Mouse (Mus musculus) hindbrain, embryonic 16.5 days (tissue): Measurements from ENCODE around the gene Patj. TPM values are rescaled to one million over a fixed set of nuclear protein-coding genes. Genes with fewer than 3 reads are reported as not detected.
"Not testable (repeated sequence)": the region's sequence is repeated elsewhere in the genome, so short reads cannot be mapped to it uniquely, and the experiment has no call there.

Experiments used
- ATAC-seq: fragments of 200-750 bp; cut with Nextera tagmentation; 2 replicates; pipeline ENCODE4 v1.8.0; 2017; ENCODE audit warnings: moderate TSS enrichment, moderate library complexity
- H3K27ac ChIP-seq: fragments of 300-500 bp; sonication (generic); 2 replicates; pipeline ENCODE4 v1.5.1; 2014; ENCODE audit warnings: low read depth, mild to moderate bottlenecking, control low read depth, low read length, moderate library complexity
- H3K27me3 ChIP-seq: fragments of 300-500 bp; sonication (generic); replicated peaks from 2 replicates; pipeline ENCODE4 v1.6.1; 2014; ENCODE audit warnings: low read length; ENCODE audit not compliant: control insufficient read depth, insufficient read depth
- H3K36me3 ChIP-seq: fragments of 300-500 bp; sonication (generic); 2 replicates; pipeline ENCODE4 v1.6.1; 2014; ENCODE audit warnings: mild to moderate bottlenecking, low read length, moderate library complexity, mixed read lengths; ENCODE audit not compliant: control insufficient read depth, insufficient read depth
- H3K4me1 ChIP-seq: fragments of 300-500 bp; sonication (generic); 2 replicates; pipeline ENCODE4 v1.6.1; 2014; ENCODE audit warnings: low read depth, low read length; ENCODE audit not compliant: control insufficient read depth, insufficient read depth
- H3K4me2 ChIP-seq: fragments of 300-500 bp; sonication (generic); 2 replicates; pipeline ENCODE4 v1.6.1; 2014; ENCODE audit warnings: mild to moderate bottlenecking, low read length, control low read depth, moderate library complexity
- H3K4me3 ChIP-seq: fragments of 300-500 bp; sonication (generic); 2 replicates; pipeline ENCODE4 v1.5.1; 2014; ENCODE audit warnings: mild to moderate bottlenecking, low read length, control low read depth, moderate library complexity
- H3K9ac ChIP-seq: fragments of 300-500 bp; sonication (generic); 2 replicates; pipeline ENCODE4 v1.6.1; 2014; ENCODE audit warnings: low read depth, mild to moderate bottlenecking, control low read depth, low read length, moderate library complexity
- H3K9me3 ChIP-seq: fragments of 300-500 bp; sonication (generic); 2 replicates; pipeline ENCODE4 v1.6.1; 2014; ENCODE audit warnings: mild to moderate bottlenecking, low read length, moderate library complexity; ENCODE audit not compliant: control insufficient read depth
- WGBS: fragments of 180-500 bp; shearing (Covaris S2); extraction: QIAGEN DNeasy Blood & Tissue Kit; methylation state at CpG from one replicate; pipeline ENCODE4 v1.1.7; 2014; 5-methylcytosine and 5-hydroxymethylcytosine counted together
- polyA plus RNA-seq: library from polyadenylated mRNA; unstranded; fragments of >200 nt; fragmentation: Nextera tagmentation; extraction: Ambion mirVana; gene quantifications from 2 replicates; pipeline ENCODE4 v1.2.1, GENCODE M21; 2015

Gene Patj
- polyA plus RNA-seq, 1 experiment from 2014 or later = 8.7 TPM

- no peak overlapping the region for H3K4me2 ChIP-seq
- peaks cover 4% of the 10 kb centered on the region for H3K4me1 ChIP-seq
- H3K4me3 ChIP-seq = no peak overlapping the region
- WGBS = 55% methylated on average over 6 of the region's 6 CpGs
- no peak overlapping the region for H3K9ac ChIP-seq
- no peak overlapping the region for H3K27ac ChIP-seq
- H3K36me3 ChIP-seq = no peaks in the 10 kb centered on the region
- no peaks in the 10 kb centered on the region for H3K27me3 ChIP-seq
- ATAC-seq = no peak
- H3K9me3 ChIP-seq = no peaks in the 10 kb centered on the region
Measured at GRCm38 (mm10) chr4:98400926-98401583, 5.5 kb downstream of the Patj start.

GRCm38 (mm10) chr4:98401584-98401962 is 6.0 kb downstream of the Patj start:
- no peak for ATAC-seq
- H3K9ac ChIP-seq = no peak overlapping the region
- H3K36me3 ChIP-seq = no peaks in the 10 kb centered on the region
- no peak overlapping the region for H3K4me2 ChIP-seq
- no peak overlapping the region for H3K27ac ChIP-seq
- WGBS = 91% methylated on average over 2 of the region's 2 CpGs
- H3K4me3 ChIP-seq = no peak overlapping the region
- no peaks in the 10 kb centered on the region for H3K9me3 ChIP-seq
- H3K27me3 ChIP-seq = no peaks in the 10 kb centered on the region
- H3K4me1 ChIP-seq = peaks cover under 1% of the 10 kb centered on the region; the same call in 1 of the 2 replicates

- no peak overlapping the region for H3K4me2 ChIP-seq
- WGBS = 76% methylated on average over 4 of the region's 4 CpGs
Measured at GRCm38 (mm10) chr4:98403492-98403891, 7.9 kb downstream of the Patj start.

GRCm38 (mm10) chr4:98404412-98404811 is 8.8 kb downstream of the Patj start:
- Histone ChIP-seq H3K4me3 (no peak overlapping the region), H3K36me3 (no peaks in the 10 kb centered on the region; the same call in 1 of the 2 replicates), H3K4me2 (no peak overlapping the region), H3K4me1 (no peaks in the 10 kb centered on the region), H3K27ac (no peak overlapping the region), H3K9ac (no peak overlapping the region), H3K9me3 (no peaks in the 10 kb centered on the region), H3K27me3 (no peaks in the 10 kb centered on the region)
- WGBS = 96% methylated on average over 6 of the region's 6 CpGs
- no peak for ATAC-seq

More at GRCm38 (mm10) chr4:98403492-98403891, 7.9 kb downstream of the Patj start:
- no peak overlapping the region for H3K4me3 ChIP-seq
- no peak for ATAC-seq
- H3K9me3 ChIP-seq = no peaks in the 10 kb centered on the region
- no peaks in the 10 kb centered on the region; the same call in 1 of the 2 replicates for H3K36me3 ChIP-seq
- H3K9ac ChIP-seq = no peak overlapping the region
- no peak overlapping the region for H3K27ac ChIP-seq
- H3K27me3 ChIP-seq = no peaks in the 10 kb centered on the region
- H3K4me1 ChIP-seq = no peaks in the 10 kb centered on the region

GRCm38 (mm10) chr4:98408455-98408854 is 12.9 kb downstream of the Patj start:
- H3K4me1 ChIP-seq = no peaks in the 10 kb centered on the region
- H3K4me3 ChIP-seq = no peak overlapping the region
- H3K9me3 ChIP-seq = no peaks in the 10 kb centered on the region
- peaks cover 7% of the 10 kb centered on the region for H3K36me3 ChIP-seq
- no peak overlapping the region for H3K9ac ChIP-seq
- no peak overlapping the region for H3K4me2 ChIP-seq
- no peaks in the 10 kb centered on the region for H3K27me3 ChIP-seq
- H3K27ac ChIP-seq = no peak overlapping the region
- WGBS = 87% methylated on average over 4 of the region's 4 CpGs
- ATAC-seq = no peak

GRCm38 (mm10) chr4:98415150-98415549 is 19.6 kb downstream of the Patj start:
- not testable (repeated sequence) for H3K27ac ChIP-seq, H3K9me3 ChIP-seq, ATAC-seq, H3K27me3 ChIP-seq, H3K4me1 ChIP-seq, H3K9ac ChIP-seq, H3K4me2 ChIP-seq, H3K4me3 ChIP-seq
- 98% methylated on average over 8 of the region's 8 CpGs for WGBS
- H3K36me3 ChIP-seq = peaks cover 10% of the 10 kb centered on the region; the same call in 1 of the 2 replicates

GRCm38 (mm10) chr4:98428371-98428770 is 32.8 kb downstream of the Patj start:
- no peak for ATAC-seq
- no peaks in the 10 kb centered on the region for H3K4me1 ChIP-seq
- WGBS = 80% methylated on average over 8 of the region's 8 CpGs
- H3K4me2 ChIP-seq = no peak overlapping the region
- no peak overlapping the region for H3K27ac ChIP-seq
- H3K9me3 ChIP-seq = no peaks in the 10 kb centered on the region
- no peak overlapping the region for H3K4me3 ChIP-seq
- peaks cover 1% of the 10 kb centered on the region; the same call in 1 of the 2 replicates for H3K36me3 ChIP-seq
- no peak overlapping the region for H3K9ac ChIP-seq
- no peaks in the 10 kb centered on the region for H3K27me3 ChIP-seq

- H3K27ac ChIP-seq = no peak overlapping the region
- no peak overlapping the region for H3K9ac ChIP-seq
- no peaks in the 10 kb centered on the region for H3K9me3 ChIP-seq
- no peak overlapping the region for H3K4me3 ChIP-seq
- 93% methylated on average over 10 of the region's 10 CpGs for WGBS
- no peaks in the 10 kb centered on the region for H3K4me1 ChIP-seq
- no peak overlapping the region for H3K4me2 ChIP-seq
- ATAC-seq = no peak
- H3K27me3 ChIP-seq = no peaks in the 10 kb centered on the region
- peaks cover 2% of the 10 kb centered on the region; the same call in 1 of the 2 replicates for H3K36me3 ChIP-seq
Measured at GRCm38 (mm10) chr4:98435641-98436457, 40.3 kb downstream of the Patj start.

- Histone ChIP-seq H3K27ac (no peak overlapping the region), H3K4me1 (no peaks in the 10 kb centered on the region)
- 67% methylated on average over 12 of the region's 12 CpGs for WGBS
Measured at GRCm38 (mm10) chr4:98436664-98437363, 41.2 kb downstream of the Patj start.

More at GRCm38 (mm10) chr4:98436664-98437363, 41.2 kb downstream of the Patj start:
- Histone ChIP-seq H3K4me3 (no peak overlapping the region), H3K4me2 (no peak overlapping the region), H3K9ac (no peak overlapping the region), H3K9me3 (no peaks in the 10 kb centered on the region), H3K27me3 (no peaks in the 10 kb centered on the region), H3K36me3 (peaks cover 2% of the 10 kb centered on the region; the same call in 1 of the 2 replicates)
- ATAC-seq = no peak
